Mouse (Mus musculus): Measurements from ENCODE around the gene Lcmt1.
A peak's percentile ranks its signal among the peaks of the same experiment; 100 is the strongest.

Lcmt1 gene

GRCm38 (mm10) chr7:123359101-123359500 lies 10.5 kb upstream of the Lcmt1 start:
- no peak for DNase-seq (ENCODE audit: extremely low read depth, insufficient read length, low spot score)

GRCm38 (mm10) chr7:123360185-123360584 lies 9.4 kb upstream of the Lcmt1 start:
- DNase-seq (ENCODE audit: extremely low read depth, insufficient read length, low spot score): no peak

GRCm38 (mm10) chr7:123361229-123361980 lies 8.2 kb upstream of the Lcmt1 start:
- DNase-seq (ENCODE audit: extremely low read depth, insufficient read length, low spot score): no peak

GRCm38 (mm10) chr7:123362806-123363205 lies 6.8 kb upstream of the Lcmt1 start:
- no peak for DNase-seq (ENCODE audit: extremely low read depth, insufficient read length, low spot score)

- DNase-seq (ENCODE audit: extremely low read depth, insufficient read length, low spot score): no peak
Measured at GRCm38 (mm10) chr7:123363971-123364370, 5.6 kb upstream of the Lcmt1 start.

- DNase-seq (ENCODE audit: extremely low read depth, insufficient read length, low spot score): no peak
Measured at GRCm38 (mm10) chr7:123365876-123366741, 3.5 kb upstream of the Lcmt1 start.

- no peak for DNase-seq (ENCODE audit: extremely low read depth, insufficient read length, low spot score)
Measured at GRCm38 (mm10) chr7:123366806-123367205, 2.8 kb upstream of the Lcmt1 start.

- peak; percentile 26 for DNase-seq (ENCODE audit: extremely low read depth, insufficient read length, low spot score)
Measured at GRCm38 (mm10) chr7:123367218-123368150, 2.1 kb upstream of the Lcmt1 start.

GRCm38 (mm10) chr7:123368187-123368586 lies 1.4 kb upstream of the Lcmt1 start:
- no peak for DNase-seq (ENCODE audit: extremely low read depth, insufficient read length, low spot score)

GRCm38 (mm10) chr7:123368778-123369746 lies 522 bp upstream of the Lcmt1 start:
- peak; percentile 61 for DNase-seq (ENCODE audit: extremely low read depth, insufficient read length, low spot score)

GRCm38 (mm10) chr7:123370700-123371099 lies 1.1 kb downstream of the Lcmt1 start:
- no peak for DNase-seq (ENCODE audit: extremely low read depth, insufficient read length, low spot score)

- DNase-seq (ENCODE audit: extremely low read depth, insufficient read length, low spot score): peak; percentile 57
Measured at GRCm38 (mm10) chr7:123371501-123371900, 1.9 kb downstream of the Lcmt1 start.

GRCm38 (mm10) chr7:123377443-123378400 lies 8.1 kb downstream of the Lcmt1 start:
- DNase-seq (ENCODE audit: extremely low read depth, insufficient read length, low spot score): peak; percentile 96

- no peak for DNase-seq (ENCODE audit: extremely low read depth, insufficient read length, low spot score)
Measured at GRCm38 (mm10) chr7:123385693-123386407, 16.3 kb downstream of the Lcmt1 start.

- no peak for DNase-seq (ENCODE audit: extremely low read depth, insufficient read length, low spot score)
Measured at GRCm38 (mm10) chr7:123389686-123390280, 20.2 kb downstream of the Lcmt1 start.

- no peak for DNase-seq (ENCODE audit: extremely low read depth, insufficient read length, low spot score)
Measured at GRCm38 (mm10) chr7:123394271-123394670, 24.7 kb downstream of the Lcmt1 start.

- no peak for DNase-seq (ENCODE audit: extremely low read depth, insufficient read length, low spot score)
Measured at GRCm38 (mm10) chr7:123396900-123397299, 27.3 kb downstream of the Lcmt1 start.
